Mouse (Mus musculus) limb, embryonic 11.5 days (tissue): ENCODE data around the gene Pcdh9. TPM values are rescaled to one million over a fixed set of nuclear protein-coding genes. Genes with fewer than 3 reads are reported as not detected.

Experiments
- ATAC-seq: fragments of 200-750 bp; cut with Nextera tagmentation; 2 replicates; pipeline ENCODE4 v1.8.0; 2017; ENCODE audit warnings: low read depth; ENCODE audit not compliant: insufficient number of reproducible peaks, low FRiP score, low TSS enrichment
- DNase-seq: peaks from one replicate; pipeline ENCODE4 v3.0.0-alpha.2; 2015; ENCODE audit warnings: low spot score
- H3K27ac ChIP-seq: fragments of 300-500 bp; sonication (generic); replicated peaks from 2 replicates; pipeline ENCODE4 v1.5.1; 2014; ENCODE audit warnings: low read depth, mild to moderate bottlenecking, low read length
- H3K27me3 ChIP-seq: fragments of 300-500 bp; sonication (generic); 2 replicates; pipeline ENCODE4 v1.6.1; 2014; ENCODE audit warnings: mild to moderate bottlenecking, low read length, mixed read lengths; ENCODE audit not compliant: control insufficient read depth, insufficient read depth
- H3K36me3 ChIP-seq: fragments of 300-500 bp; sonication (generic); 2 replicates; pipeline ENCODE4 v1.6.1; 2014; ENCODE audit warnings: mild to moderate bottlenecking, low read length, moderate library complexity, mixed read lengths; ENCODE audit not compliant: control insufficient read depth, insufficient read depth
- H3K4me1 ChIP-seq: fragments of 300-500 bp; sonication (generic); 2 replicates; pipeline ENCODE4 v1.6.1; 2014; ENCODE audit warnings: low read length, mixed read lengths; ENCODE audit not compliant: control insufficient read depth, insufficient read depth
- H3K4me2 ChIP-seq: fragments of 300-500 bp; sonication (generic); 2 replicates; pipeline ENCODE4 v1.6.1; 2014; ENCODE audit warnings: low read depth, mild to moderate bottlenecking, moderate library complexity; ENCODE audit not compliant: severe bottlenecking
- H3K4me3 ChIP-seq: fragments of 300-500 bp; sonication (generic); 2 replicates; pipeline ENCODE4 v1.5.1; 2014; ENCODE audit warnings: low read depth, low read length
- H3K9ac ChIP-seq: fragments of 300-500 bp; sonication (generic); 2 replicates; pipeline ENCODE4 v1.6.1; 2014; ENCODE audit warnings: mild to moderate bottlenecking, low read length
- H3K9me3 ChIP-seq: fragments of 300-500 bp; sonication (generic); 2 replicates; pipeline ENCODE4 v1.6.1; 2016; ENCODE audit warnings: low read length; ENCODE audit not compliant: control insufficient read depth
- WGBS: fragments of 180-500 bp; shearing (Covaris S2); extraction: QIAGEN DNeasy Blood & Tissue Kit; methylation state at CpG from one replicate; pipeline ENCODE4 v1.1.7; 2014; 5-methylcytosine and 5-hydroxymethylcytosine counted together
- polyA plus RNA-seq: library from polyadenylated mRNA; unstranded; fragments of >200 nt; fragmentation: Nextera tagmentation; extraction: Ambion mirVana; gene quantifications from 2 replicates; pipeline ENCODE4 v1.2.1, GENCODE M21; 2014

Gene Pcdh9
- polyA plus RNA-seq, 1 experiment from 2014 or later, result 17.2 TPM

DNA sequence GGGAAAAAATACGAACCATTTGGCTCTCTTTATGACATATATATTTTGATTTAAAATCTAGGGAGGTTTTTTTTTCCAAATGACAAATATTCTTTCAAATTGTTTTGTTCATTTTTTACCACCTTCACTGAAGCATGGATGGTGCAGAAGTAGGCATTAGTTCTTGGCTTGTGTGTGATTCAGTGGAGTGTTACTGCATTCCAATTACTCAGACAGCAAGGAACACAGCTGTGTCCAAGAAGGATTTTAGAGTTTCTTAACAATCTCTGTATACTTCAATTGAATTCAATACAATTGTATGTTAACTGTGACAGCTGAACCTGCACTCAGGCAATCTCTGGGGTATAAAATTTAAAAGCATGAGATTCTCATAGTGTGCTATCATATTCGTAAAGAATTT, 127.6 kb downstream of the Pcdh9 start:
- no peak overlapping the region for H3K4me3 ChIP-seq
- ATAC-seq, result no peak
- no peak overlapping the region for H3K9ac ChIP-seq
- WGBS, result 83% methylated on average over 2 of the region's 2 CpGs
- no peak overlapping the region for H3K27ac ChIP-seq
- no peak for DNase-seq
- H3K4me2 ChIP-seq, result no peak overlapping the region
- no peaks in the 10 kb centered on the region for H3K36me3 ChIP-seq
- H3K27me3 ChIP-seq, result no peaks in the 10 kb centered on the region
- no peaks in the 10 kb centered on the region for H3K9me3 ChIP-seq
- no peaks in the 10 kb centered on the region for H3K4me1 ChIP-seq

DNA sequence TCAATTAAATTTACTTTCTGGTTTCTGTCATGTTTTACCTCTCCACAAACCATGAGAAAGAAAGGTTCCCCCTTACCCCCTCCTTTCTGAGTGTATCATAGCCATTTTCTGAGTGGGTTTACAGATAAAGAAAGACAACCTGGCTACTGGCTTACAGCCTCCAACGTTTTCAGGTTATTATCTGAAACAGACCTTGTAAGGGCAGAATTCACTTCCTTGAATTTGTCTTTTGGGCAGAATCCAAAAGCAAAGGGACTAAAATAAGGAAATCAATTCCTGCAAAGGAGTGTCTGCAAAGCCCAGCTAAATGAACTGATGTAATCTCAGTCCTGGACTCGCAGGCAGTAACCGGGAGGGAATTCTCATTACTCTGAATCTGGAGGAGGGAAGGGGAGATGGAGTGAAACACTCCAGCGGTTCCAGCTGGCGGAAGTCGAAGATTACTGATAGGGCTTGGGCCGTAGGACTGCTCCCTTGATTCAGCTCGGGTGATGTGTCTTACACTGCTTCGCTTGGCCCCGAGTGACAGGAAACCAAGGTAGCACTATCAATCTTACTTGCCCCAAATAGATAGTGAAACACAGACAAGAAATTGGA, 156.3 kb downstream of the Pcdh9 start:
- Histone ChIP-seq H3K27me3 (no peaks in the 10 kb centered on the region), H3K9me3 (no peaks in the 10 kb centered on the region), H3K4me3 (no peak overlapping the region), H3K9ac (no peak overlapping the region), H3K36me3 (no peaks in the 10 kb centered on the region), H3K4me2 (no peak overlapping the region), H3K27ac (no peak overlapping the region), H3K4me1 (no peaks in the 10 kb centered on the region)
- WGBS, result 76% methylated on average over 10 of the region's 10 CpGs
- ATAC-seq (no peak), DNase-seq (no peak)

DNA sequence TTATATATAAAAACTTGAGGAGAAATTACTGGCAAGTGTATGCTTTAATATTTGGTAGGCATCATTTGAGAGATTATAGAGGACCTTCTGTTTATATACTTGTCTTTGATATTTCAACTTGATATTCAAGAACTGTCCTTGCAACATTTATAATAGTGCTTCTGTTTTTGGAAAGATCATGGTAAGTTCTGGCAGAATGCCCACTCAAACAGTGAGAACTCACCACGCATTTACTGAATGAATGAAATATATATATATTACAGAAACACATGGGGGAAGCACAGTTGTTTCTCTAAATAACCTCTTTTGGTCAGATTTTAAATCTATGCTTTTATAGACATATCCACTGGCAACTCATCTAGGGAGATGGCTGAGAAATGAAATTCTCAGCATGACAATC, 164.7 kb downstream of the Pcdh9 start:
- Histone ChIP-seq H3K4me3 (no peak overlapping the region), H3K9ac (no peak overlapping the region), H3K9me3 (no peaks in the 10 kb centered on the region), H3K36me3 (no peaks in the 10 kb centered on the region), H3K27me3 (no peaks in the 10 kb centered on the region), H3K27ac (no peak overlapping the region), H3K4me1 (no peaks in the 10 kb centered on the region), H3K4me2 (no peak overlapping the region)
- WGBS, result 83% methylated on average over 1 of the region's 1 CpGs
- DNase-seq, result no peak
- no peak for ATAC-seq

DNA sequence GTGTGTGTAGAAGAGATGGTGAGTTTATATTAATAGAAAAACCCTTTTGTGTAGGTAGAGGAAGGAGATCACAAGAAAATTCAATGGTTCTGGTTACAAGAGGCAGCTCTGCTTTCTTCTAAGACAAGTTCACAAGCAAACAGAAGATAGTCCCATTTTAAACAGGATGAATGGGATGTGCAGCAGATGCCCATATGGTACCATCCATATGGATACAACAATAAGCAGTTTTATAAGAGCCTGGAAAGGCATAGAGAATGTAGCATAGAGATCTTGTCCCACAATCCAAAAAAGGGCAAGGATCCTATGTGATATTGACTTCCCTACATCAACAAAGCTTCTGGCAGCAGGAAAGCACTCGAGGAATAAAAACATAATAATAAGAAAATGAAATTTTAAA, 171.3 kb downstream of the Pcdh9 start:
- no peak overlapping the region for H3K4me3 ChIP-seq
- ATAC-seq, result no peak
- H3K4me2 ChIP-seq, result no peak overlapping the region
- H3K36me3 ChIP-seq, result no peaks in the 10 kb centered on the region
- WGBS, result 65% methylated on average over 1 of the region's 1 CpGs
- no peaks in the 10 kb centered on the region for H3K9me3 ChIP-seq
- no peak overlapping the region for H3K27ac ChIP-seq
- H3K4me1 ChIP-seq, result no peaks in the 10 kb centered on the region
- no peak overlapping the region for H3K9ac ChIP-seq
- no peak for DNase-seq
- H3K27me3 ChIP-seq, result no peaks in the 10 kb centered on the region

DNA sequence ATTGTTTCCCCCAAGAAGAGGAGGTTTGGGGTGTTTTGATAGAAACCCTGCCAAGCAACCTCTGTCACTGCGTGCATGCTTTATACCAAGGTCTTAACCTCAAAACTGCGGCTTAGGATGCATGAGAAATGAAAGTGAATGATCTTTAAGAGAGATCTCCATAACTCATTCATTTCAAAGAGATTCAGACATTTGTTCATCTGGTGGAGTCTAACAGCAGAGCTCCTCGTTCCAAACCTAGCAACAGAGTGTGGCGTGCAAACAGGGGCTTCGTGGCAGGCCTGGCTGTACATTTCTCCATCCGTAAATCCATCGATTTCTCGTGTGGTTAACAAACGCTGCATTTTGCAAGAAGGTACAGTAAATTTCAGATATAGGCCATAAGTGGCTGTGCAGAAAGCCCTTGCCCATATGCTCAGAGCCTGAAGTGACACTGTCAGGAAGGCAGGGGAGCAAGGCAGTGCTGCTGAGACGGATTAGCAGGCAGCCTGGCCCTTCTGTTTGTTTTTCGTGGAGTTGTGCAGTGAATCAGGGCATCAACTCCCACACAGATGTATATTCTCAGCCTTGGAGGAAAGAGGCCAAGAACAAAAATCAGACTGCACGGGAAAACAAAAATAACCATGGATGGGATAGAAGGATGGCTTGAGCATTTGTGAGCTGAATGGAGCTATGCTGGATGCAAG, 177.1 kb downstream of the Pcdh9 start:
- no peaks in the 10 kb centered on the region for H3K9me3 ChIP-seq
- DNase-seq (no peak), ATAC-seq (no peak)
- H3K4me1 ChIP-seq, result no peaks in the 10 kb centered on the region
- H3K27me3 ChIP-seq, result no peaks in the 10 kb centered on the region
- H3K4me2 ChIP-seq, result no peak overlapping the region
- WGBS, result 77% methylated on average over 12 of the region's 12 CpGs
- no peak overlapping the region for H3K4me3 ChIP-seq
- no peak overlapping the region for H3K27ac ChIP-seq
- no peaks in the 10 kb centered on the region for H3K36me3 ChIP-seq
- H3K9ac ChIP-seq, result no peak overlapping the region

DNA sequence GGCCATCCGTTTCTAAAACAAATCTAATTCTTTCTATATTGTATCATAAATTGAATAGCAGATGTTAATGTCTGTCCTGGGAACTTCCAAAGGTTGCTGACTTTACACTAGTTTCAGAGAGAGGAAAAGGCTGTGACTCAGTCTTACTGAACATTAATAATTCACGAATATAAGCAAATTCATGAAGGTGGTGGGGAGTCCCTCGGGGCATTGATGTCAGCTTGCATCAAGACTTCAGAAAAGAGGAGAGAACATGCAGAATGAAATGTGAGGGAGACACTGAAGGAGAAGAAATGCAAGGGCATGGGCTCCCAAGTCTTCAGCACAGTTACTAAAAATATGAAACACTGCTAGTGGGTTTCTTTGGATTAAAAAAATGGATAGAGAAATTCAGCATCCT, 181.8 kb downstream of the Pcdh9 start:
- no peak for ATAC-seq
- Histone ChIP-seq H3K27ac (no peak overlapping the region), H3K27me3 (no peaks in the 10 kb centered on the region), H3K4me1 (no peaks in the 10 kb centered on the region), H3K36me3 (no peaks in the 10 kb centered on the region), H3K4me3 (no peak overlapping the region), H3K9ac (no peak overlapping the region), H3K9me3 (no peaks in the 10 kb centered on the region), H3K4me2 (no peak overlapping the region)
- no peak for DNase-seq
- WGBS, result 72% methylated on average over 3 of the region's 3 CpGs

DNA sequence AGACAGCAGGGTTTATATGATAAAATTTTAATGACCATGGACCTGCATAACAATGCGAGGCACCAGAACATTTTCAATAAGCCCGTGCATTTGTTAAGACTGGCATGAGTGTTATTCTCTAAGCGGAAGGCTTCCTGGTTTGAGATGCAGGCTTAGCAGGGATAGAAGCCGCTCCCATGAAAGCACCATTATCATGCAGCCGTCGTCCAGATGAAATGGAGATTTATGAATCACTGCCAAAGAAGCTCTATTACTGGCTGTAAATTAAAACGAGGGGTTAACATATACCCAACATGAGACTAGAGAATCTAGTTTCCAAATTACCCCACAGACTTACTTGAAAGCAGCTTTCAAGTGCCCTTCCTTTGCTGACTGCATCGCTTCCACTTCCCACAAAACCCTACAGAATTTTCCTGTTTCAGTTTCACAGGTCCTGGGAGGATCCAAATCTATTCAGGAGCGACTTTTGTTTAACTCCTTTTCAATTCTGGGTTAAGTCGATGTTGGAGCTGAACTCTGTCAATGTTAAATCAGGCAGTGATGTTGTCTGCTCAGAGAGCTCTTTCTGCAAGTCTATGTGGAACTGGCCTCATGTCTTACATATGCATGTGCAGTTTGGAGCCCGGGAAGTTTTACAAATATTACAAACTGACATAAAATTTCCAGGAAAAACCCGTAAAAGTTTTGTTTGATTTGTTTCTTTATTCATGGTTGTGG, 188.9 kb downstream of the Pcdh9 start:
- no peak for ATAC-seq
- Histone ChIP-seq H3K9me3 (no peaks in the 10 kb centered on the region), H3K4me3 (no peak overlapping the region), H3K27me3 (no peaks in the 10 kb centered on the region), H3K9ac (no peak overlapping the region), H3K4me2 (no peak overlapping the region), H3K36me3 (no peaks in the 10 kb centered on the region), H3K27ac (no peak overlapping the region), H3K4me1 (no peaks in the 10 kb centered on the region)
- DNase-seq, result no peak
- 62% methylated on average over 12 of the region's 12 CpGs for whole genome bisulfite sequencing

DNA sequence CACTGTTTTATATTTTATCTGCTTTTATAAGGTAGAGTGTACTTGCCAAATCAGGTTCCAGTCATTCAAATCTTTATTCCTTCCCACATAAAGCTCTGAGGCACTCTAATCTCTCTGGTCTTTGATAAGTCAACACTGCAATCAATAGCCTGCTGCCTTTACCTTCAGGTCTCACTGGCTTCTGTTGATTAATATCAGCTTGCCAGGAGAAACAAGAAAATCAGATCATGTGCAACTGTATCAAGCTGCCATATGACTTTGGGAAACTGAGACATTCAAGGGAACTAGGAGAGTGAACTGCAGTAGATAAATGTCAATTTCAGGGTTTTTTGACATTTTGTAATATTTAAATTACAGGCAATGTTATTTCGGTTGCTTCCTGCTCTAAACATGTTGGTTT, 189.6 kb downstream of the Pcdh9 start:
- no peak for ATAC-seq
- WGBS, result 90% methylated on average over 1 of the region's 1 CpGs

More for the DNA sequence above, 189.6 kb downstream of the Pcdh9 start:
- no peaks in the 10 kb centered on the region for H3K27me3 ChIP-seq
- H3K36me3 ChIP-seq, result no peaks in the 10 kb centered on the region
- no peak overlapping the region for H3K4me3 ChIP-seq
- no peaks in the 10 kb centered on the region for H3K9me3 ChIP-seq
- no peak overlapping the region for H3K27ac ChIP-seq
- no peak overlapping the region for H3K4me2 ChIP-seq
- no peak overlapping the region for H3K9ac ChIP-seq
- H3K4me1 ChIP-seq, result no peaks in the 10 kb centered on the region
- no peak for DNase-seq
